Mouse (Mus musculus): Measurements from ENCODE around the gene Dnajb3.

GRCm38 (mm10) chr1:88229986-88230385, 24.4 kb upstream of the Dnajb3 start:
- TF ChIP-seq POLR2A (IDR thresholded peaks at IDR 0.05; ENCODE audit: insufficient read length, low read depth) = no peak
- TF ChIP-seq SRF (IDR thresholded peaks at IDR 0.05; ENCODE audit: control insufficient read depth, insufficient read length, low read depth) = no peak
- no peak for TF ChIP-seq MAX (IDR thresholded peaks at IDR 0.05; ENCODE audit: low read depth)
- no peak for TF ChIP-seq USF1 (IDR thresholded peaks at IDR 0.05; ENCODE audit: low read depth)
- TF ChIP-seq E2F4 (IDR thresholded peaks at IDR 0.05; ENCODE audit: insufficient read depth) = no peak
- no peak for TF ChIP-seq POLR2AphosphoS2 (IDR thresholded peaks at IDR 0.05; ENCODE audit: insufficient read length, low read depth)
- TF ChIP-seq TCF12 (IDR thresholded peaks at IDR 0.05; ENCODE audit: insufficient read depth, poor library complexity, severe bottlenecking) = no peak
- TF ChIP-seq CEBPB (IDR thresholded peaks at IDR 0.05; ENCODE audit: insufficient read depth, poor library complexity, severe bottlenecking) = no peak
